Mouse (Mus musculus) neural tube, embryonic 13.5 days (tissue): Measurements from ENCODE around the gene Scly. TPM values are rescaled to one million over a fixed set of nuclear protein-coding genes. Genes with fewer than 3 reads are reported as not detected.

Experiments
- ATAC-seq: fragments of 200-750 bp; cut with Nextera tagmentation; 2 replicates; pipeline ENCODE4 v1.8.0; 2017; ENCODE audit warnings: low read depth, mild to moderate bottlenecking, moderate TSS enrichment, moderate library complexity
- H3K27ac ChIP-seq: fragments of 300-500 bp; sonication (generic); replicated peaks from 2 replicates; pipeline ENCODE4 v1.5.1; 2015; ENCODE audit warnings: moderate library complexity, mild to moderate bottlenecking, inconsistent platforms
- H3K27me3 ChIP-seq: fragments of 300-500 bp; sonication (generic); 2 replicates; pipeline ENCODE4 v1.6.1; 2015; ENCODE audit warnings: mild to moderate bottlenecking, inconsistent platforms
- H3K36me3 ChIP-seq: fragments of 300-500 bp; sonication (generic); 2 replicates; pipeline ENCODE4 v1.6.1; 2015; ENCODE audit warnings: mild to moderate bottlenecking, inconsistent platforms
- H3K4me1 ChIP-seq: fragments of 300-500 bp; sonication (generic); replicated peaks from 2 replicates; pipeline ENCODE4 v1.6.1; 2015; ENCODE audit warnings: inconsistent platforms
- H3K4me2 ChIP-seq: fragments of 300-500 bp; sonication (generic); 2 replicates; pipeline ENCODE4 v1.6.1; 2015; ENCODE audit warnings: inconsistent platforms, mild to moderate bottlenecking, moderate library complexity
- H3K4me3 ChIP-seq: fragments of 300-500 bp; sonication (generic); 2 replicates; pipeline ENCODE4 v1.5.1; 2015; ENCODE audit warnings: mild to moderate bottlenecking, inconsistent platforms
- H3K9ac ChIP-seq: fragments of 300-500 bp; sonication (generic); 2 replicates; pipeline ENCODE4 v1.6.1; 2015; ENCODE audit warnings: moderate library complexity, mild to moderate bottlenecking, inconsistent platforms
- H3K9me3 ChIP-seq: fragments of 300-500 bp; sonication (generic); 2 replicates; pipeline ENCODE4 v1.6.1; 2016; ENCODE audit warnings: inconsistent platforms
- WGBS: fragments of 180-500 bp; shearing (Covaris S2); methylation state at CpG from one replicate; pipeline ENCODE4 v1.1.7; 2015; 5-methylcytosine and 5-hydroxymethylcytosine counted together
- polyA plus RNA-seq: library from polyadenylated mRNA; unstranded; fragments of >200 nt; fragmentation: Nextera tagmentation; extraction: Ambion mirVana; gene quantifications from 2 replicates; pipeline ENCODE4 v1.2.1, GENCODE M21; 2015

Gene Scly
- polyA plus RNA-seq = 11.8 and 12.8 TPM in 2 replicates

- Histone ChIP-seq H3K4me3 (peak within 1 kb of the TSS; percentile 62), H3K4me1 (peaks cover 18% of the 10 kb centered on the region), H3K4me2 (peak within 1 kb of the TSS; percentile 70), H3K9ac (peak within 1 kb of the TSS; percentile 83), H3K27ac (no peak within 1 kb of the TSS), H3K9me3 (no peaks in the 10 kb centered on the region), H3K36me3 (peaks cover under 1% of the 10 kb centered on the region; the same call in 1 of the 2 replicates), H3K27me3 (no peaks in the 10 kb centered on the region)
- ATAC-seq = peak; percentile 98
- WGBS = under 1% methylated on average over 59 of the region's 65 CpGs
These were observed at the start of gene Scly for GRCm38 (mm10) chr1:91297799-91298744. Scly (plus strand) TSS chr1:91298338.

GRCm38 (mm10) chr1:91248970-91249369 lies 49.2 kb upstream of the Scly start:
- peak overlapping the region; percentile 100; the same call in 1 of the 2 replicates for H3K4me3 ChIP-seq
- H3K9me3 ChIP-seq = no peaks in the 10 kb centered on the region
- WGBS = 52% methylated on average over 4 of the region's 4 CpGs
- peak overlapping the region; percentile 90 for H3K4me2 ChIP-seq
- no peak for ATAC-seq
- H3K4me1 ChIP-seq = peaks cover 37% of the 10 kb centered on the region
- H3K27ac ChIP-seq = no peak overlapping the region
- no peaks in the 10 kb centered on the region for H3K27me3 ChIP-seq
- peak overlapping the region; percentile 83 for H3K9ac ChIP-seq
- no peaks in the 10 kb centered on the region for H3K36me3 ChIP-seq

- ATAC-seq = peak; percentile 100
- H3K27ac ChIP-seq = peak within 1 kb of the TSS; percentile 88
- H3K9ac ChIP-seq = peak within 1 kb of the TSS; percentile 99
- H3K4me2 ChIP-seq = peak within 1 kb of the TSS; percentile 90
- H3K4me3 ChIP-seq = peak within 1 kb of the TSS; percentile 100
- H3K27me3 ChIP-seq = no peaks in the 10 kb centered on the region
- no peaks in the 10 kb centered on the region for H3K9me3 ChIP-seq
- WGBS = under 1% methylated on average over 43 of the region's 43 CpGs
- peaks cover 37% of the 10 kb centered on the region for H3K4me1 ChIP-seq
- peaks cover 7% of the 10 kb centered on the region for H3K36me3 ChIP-seq
These were observed 48.3 kb upstream of the Scly start, which contains the start of gene Ube2f for GRCm38 (mm10) chr1:91249564-91250414. Ube2f (plus strand) TSS chr1:91250304.

- Histone ChIP-seq H3K9ac (peak overlapping the region; percentile 99), H3K27me3 (no peaks in the 10 kb centered on the region), H3K27ac (peak overlapping the region; percentile 88), H3K4me1 (peaks cover 37% of the 10 kb centered on the region), H3K4me3 (peak overlapping the region; percentile 100), H3K4me2 (peak overlapping the region; percentile 90), H3K9me3 (no peaks in the 10 kb centered on the region), H3K36me3 (peaks cover 10% of the 10 kb centered on the region)
- ATAC-seq = no peak; the same call in 1 of the 2 replicates
- WGBS = under 1% methylated on average over 61 of the region's 70 CpGs
These were observed 47.6 kb upstream of the Scly start for GRCm38 (mm10) chr1:91250415-91251147.

DNA sequence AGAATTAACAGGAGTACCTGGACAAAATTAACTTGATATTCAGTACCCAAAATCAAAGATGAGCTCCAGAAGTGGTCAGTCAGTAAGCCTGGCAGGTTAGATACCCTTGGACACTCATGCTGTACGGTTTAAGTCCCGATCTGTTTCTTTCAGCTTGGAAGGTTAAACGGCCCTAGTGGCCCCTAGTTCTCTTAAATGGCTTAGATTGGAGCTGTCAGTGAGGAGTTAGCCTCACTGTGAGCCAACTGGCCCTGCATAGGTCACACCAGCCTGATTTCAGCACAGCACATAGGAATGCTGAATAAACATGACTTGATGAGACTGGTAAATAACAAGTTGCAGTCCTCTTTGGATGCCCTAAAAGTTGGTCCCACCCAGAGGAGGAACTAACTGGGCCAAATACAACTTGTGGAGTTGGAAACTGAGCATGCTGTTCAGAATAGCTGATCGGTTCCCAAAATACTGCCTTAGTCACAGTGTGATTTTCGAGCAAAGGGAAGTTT lies 46.9 kb upstream of the Scly start:
- Histone ChIP-seq H3K27me3 (no peaks in the 10 kb centered on the region), H3K36me3 (peaks cover 12% of the 10 kb centered on the region), H3K9ac (peak overlapping the region; percentile 99), H3K9me3 (no peaks in the 10 kb centered on the region), H3K27ac (no peak overlapping the region), H3K4me1 (peaks cover 37% of the 10 kb centered on the region), H3K4me3 (peak overlapping the region; percentile 100), H3K4me2 (peak overlapping the region; percentile 90)
- no peak for ATAC-seq
- 51% methylated on average over 5 of the region's 5 CpGs for WGBS

DNA sequence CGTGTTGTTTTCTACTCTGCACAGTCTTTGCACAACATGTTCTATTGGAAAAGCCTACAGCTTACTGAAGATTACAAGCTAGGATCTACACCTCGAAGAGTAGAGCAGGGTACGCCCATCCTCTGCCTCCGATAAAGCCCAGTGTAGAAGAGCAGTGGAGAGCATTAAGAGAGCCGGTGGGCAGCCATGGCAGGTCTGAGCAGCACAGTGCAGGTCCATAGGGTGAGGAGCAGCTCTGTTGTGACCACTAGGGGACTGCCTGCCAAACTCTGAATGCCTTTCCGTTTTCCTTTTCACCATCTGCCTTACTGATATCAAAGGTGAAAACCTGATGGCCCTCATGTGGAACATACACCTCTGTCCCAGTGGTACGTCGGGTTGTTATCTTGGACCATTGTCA lies 46.2 kb upstream of the Scly start:
- Histone ChIP-seq H3K27ac (no peak overlapping the region), H3K9ac (peak overlapping the region; percentile 99; the same call in 1 of the 2 replicates), H3K4me1 (peaks cover 37% of the 10 kb centered on the region), H3K9me3 (no peaks in the 10 kb centered on the region), H3K4me2 (peak overlapping the region; percentile 90), H3K4me3 (peak overlapping the region; percentile 100; the same call in 1 of the 2 replicates), H3K27me3 (no peaks in the 10 kb centered on the region), H3K36me3 (peaks cover 16% of the 10 kb centered on the region)
- WGBS = 68% methylated on average over 8 of the region's 8 CpGs
- no peak for ATAC-seq

DNA sequence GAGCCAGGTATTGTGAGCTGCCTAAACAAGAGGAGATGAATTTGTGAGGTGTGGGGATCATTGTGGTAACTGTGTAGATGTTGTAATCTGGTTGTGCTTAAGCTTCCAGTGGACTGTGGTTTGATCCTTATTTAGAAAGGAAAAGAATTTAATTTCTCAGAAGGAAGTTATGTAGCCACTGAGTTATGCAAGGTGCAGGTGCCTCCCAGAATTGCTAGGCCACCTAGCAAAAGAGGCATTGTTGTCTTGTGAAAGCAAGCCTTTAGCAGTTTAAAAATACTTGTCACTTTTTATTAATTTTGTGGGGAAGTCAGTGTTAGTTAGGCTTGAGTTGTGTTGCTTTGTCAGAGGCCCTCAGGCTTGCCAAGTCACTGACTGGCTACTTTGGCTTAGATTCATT lies 40.2 kb upstream of the Scly start:
- Histone ChIP-seq H3K4me2 (no peak overlapping the region), H3K4me1 (peaks cover 10% of the 10 kb centered on the region), H3K4me3 (no peak overlapping the region), H3K27ac (no peak overlapping the region), H3K9me3 (no peaks in the 10 kb centered on the region), H3K9ac (no peak overlapping the region), H3K36me3 (peaks cover 16% of the 10 kb centered on the region), H3K27me3 (no peaks in the 10 kb centered on the region)
- no peak for ATAC-seq

- Histone ChIP-seq H3K9ac (no peak overlapping the region), H3K4me3 (no peak overlapping the region), H3K27ac (no peak overlapping the region), H3K36me3 (peaks cover 9% of the 10 kb centered on the region), H3K4me2 (no peak overlapping the region), H3K27me3 (no peaks in the 10 kb centered on the region), H3K9me3 (no peaks in the 10 kb centered on the region), H3K4me1 (peaks cover 8% of the 10 kb centered on the region; the same call in 1 of the 2 replicates)
- no peak for ATAC-seq
- 90% methylated on average over 5 of the region's 5 CpGs for WGBS
These were observed 38.3 kb upstream of the Scly start for GRCm38 (mm10) chr1:91259794-91260193.

GRCm38 (mm10) chr1:91262508-91262907 lies 35.6 kb upstream of the Scly start:
- Histone ChIP-seq H3K4me2 (no peak overlapping the region), H3K9ac (no peak overlapping the region), H3K27ac (no peak overlapping the region), H3K36me3 (peaks cover 23% of the 10 kb centered on the region), H3K4me3 (no peak overlapping the region), H3K4me1 (peaks cover 8% of the 10 kb centered on the region; the same call in 1 of the 2 replicates), H3K27me3 (no peaks in the 10 kb centered on the region), H3K9me3 (no peaks in the 10 kb centered on the region)
- WGBS = 90% methylated on average over 7 of the region's 7 CpGs
- no peak for ATAC-seq

GRCm38 (mm10) chr1:91272260-91272659 lies 25.9 kb upstream of the Scly start:
- 94% methylated on average over 2 of the region's 2 CpGs for WGBS
- Histone ChIP-seq H3K4me1 (no peaks in the 10 kb centered on the region), H3K9ac (no peak overlapping the region)

GRCm38 (mm10) chr1:91276581-91276980 lies 21.6 kb upstream of the Scly start:
- ATAC-seq = no peak

More at GRCm38 (mm10) chr1:91272260-91272659, 25.9 kb upstream of the Scly start:
- Histone ChIP-seq H3K4me3 (no peak overlapping the region), H3K9me3 (no peaks in the 10 kb centered on the region), H3K36me3 (peaks cover 30% of the 10 kb centered on the region), H3K27me3 (no peaks in the 10 kb centered on the region), H3K27ac (no peak overlapping the region), H3K4me2 (no peak overlapping the region)
- ATAC-seq = no peak

More at GRCm38 (mm10) chr1:91276581-91276980, 21.6 kb upstream of the Scly start:
- no peak overlapping the region for H3K4me3 ChIP-seq
- no peaks in the 10 kb centered on the region for H3K27me3 ChIP-seq
- no peak overlapping the region for H3K9ac ChIP-seq
- no peak overlapping the region for H3K27ac ChIP-seq
- peaks cover 66% of the 10 kb centered on the region for H3K36me3 ChIP-seq
- H3K4me2 ChIP-seq = no peak overlapping the region
- H3K4me1 ChIP-seq = no peaks in the 10 kb centered on the region
- 92% methylated on average over 4 of the region's 4 CpGs for WGBS
- no peaks in the 10 kb centered on the region for H3K9me3 ChIP-seq
